Mouse (Mus musculus) G1E (cell line): ENCODE measurements around the gene Pif1. TPM values are rescaled to one million over a fixed set of nuclear protein-coding genes. Genes with fewer than 3 reads are reported as not detected.

Experiments used
- ATAC-seq: 2 replicates; pipeline ENCODE4 v1.8.0; 2016; ENCODE audit warnings: mild to moderate bottlenecking; ENCODE audit not compliant: insufficient number of reproducible peaks, poor library complexity, low FRiP score, severe bottlenecking; ENCODE audit errors: extremely low read depth
- DNase-seq: peaks from one replicate; pipeline ENCODE4 v3.0.0; 2012; ENCODE audit warnings: low spot score
- H3K27me3 ChIP-seq: 2 replicates; pipeline ENCODE4 v1.6.1; 2012; ENCODE audit warnings: mild to moderate bottlenecking, low read length, inconsistent platforms; ENCODE audit not compliant: insufficient read depth
- H3K36me3 ChIP-seq: replicated peaks from 2 replicates; pipeline ENCODE3; 2012; ENCODE audit warnings: mild to moderate bottlenecking, inconsistent platforms
- H3K4me1 ChIP-seq: 2 replicates; pipeline ENCODE4 v1.6.1; 2012; ENCODE audit warnings: low read depth, low read length, inconsistent platforms, mixed read lengths; ENCODE audit not compliant: insufficient read depth
- H3K4me3 ChIP-seq: 2 replicates; pipeline ENCODE4 v1.5.1; 2012; ENCODE audit warnings: low read depth, mild to moderate bottlenecking, inconsistent platforms, low read length, moderate library complexity, mixed read lengths
- H3K9me3 ChIP-seq: replicated peaks from 2 replicates; pipeline ENCODE4 v1.6.1; 2012; ENCODE audit warnings: inconsistent platforms
- CTCF ChIP-seq: IDR thresholded peaks from 2 replicates; pipeline ENCODE4 v1.5.1; 2012; ENCODE audit warnings: low read depth, low read length, inconsistent platforms, mixed read lengths
- GATA1 ChIP-seq: IDR thresholded peaks from 2 replicates; pipeline ENCODE4 v1.6.1; 2012; ENCODE audit warnings: borderline replicate concordance, low read length, inconsistent platforms, mixed read lengths
- GATA2 ChIP-seq: IDR thresholded peaks from 2 replicates; pipeline ENCODE4 v1.6.1; 2012; ENCODE audit warnings: low read depth, low read length, inconsistent platforms, borderline replicate concordance
- POLR2AphosphoS5 ChIP-seq: IDR thresholded peaks from 2 replicates; pipeline ENCODE4 v1.6.1; 2012; ENCODE audit warnings: low read depth, low read length, inconsistent platforms; ENCODE audit not compliant: insufficient replicate concordance
- TAL1 ChIP-seq: conservative IDR thresholded peaks from 2 replicates; pipeline ENCODE4 v1.6.1; 2012; ENCODE audit warnings: low read depth, low read length, inconsistent platforms, mixed read lengths
- polyA plus RNA-seq: library from polyadenylated mRNA; stranded (reverse); fragments of >175 nt; gene quantifications from 2 replicates; pipeline ENCODE4 v1.2.3, GENCODE M21; 2012
- total RNA-seq, 2 experiments: library from RNA; stranded (forward) in 1 of 2; stranded (reverse) in 1 of 2; fragments of 200-1000 nt in 1 of 2; fragments of >200 nt in 1 of 2; fragmentation: Nextera tagmentation in 1 of 2; gene quantifications; 2 replicates each; pipeline ENCODE4 v1.2.3; 2014 to 2017

The Pif1 gene
- total and polyA plus RNA-seq, 3 experiments = 7.1 to 28.7 (median 9.1) TPM

DNA sequence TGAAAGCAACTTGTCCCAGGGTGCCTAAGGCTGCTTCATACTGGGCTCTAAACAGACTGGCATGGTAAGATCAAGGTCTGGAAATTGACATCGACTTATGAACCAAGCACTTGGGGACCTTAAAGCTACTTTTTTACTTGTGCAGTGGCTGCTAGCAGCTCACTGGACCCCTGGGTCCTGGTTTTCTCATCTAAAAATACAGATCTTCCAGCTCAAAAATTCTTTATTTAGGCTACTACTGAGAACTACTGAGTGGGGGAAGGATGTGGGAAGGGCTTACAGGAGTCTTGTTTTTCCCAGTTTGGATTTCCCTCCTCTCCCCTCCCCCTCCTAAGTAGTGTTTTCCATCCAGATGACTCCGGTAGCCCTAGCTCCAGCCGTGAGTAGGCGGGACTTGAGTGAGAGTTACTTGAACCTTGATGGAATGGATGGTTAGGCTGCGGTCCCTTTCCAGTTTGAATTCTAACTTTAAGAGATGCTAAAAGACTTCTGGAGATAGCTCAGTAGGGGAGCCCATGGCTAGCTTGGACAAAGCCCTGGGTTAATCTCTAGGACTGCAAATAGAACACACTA, 54.0 kb downstream of the Pif1 start:
- DNase-seq = no peak

DNA sequence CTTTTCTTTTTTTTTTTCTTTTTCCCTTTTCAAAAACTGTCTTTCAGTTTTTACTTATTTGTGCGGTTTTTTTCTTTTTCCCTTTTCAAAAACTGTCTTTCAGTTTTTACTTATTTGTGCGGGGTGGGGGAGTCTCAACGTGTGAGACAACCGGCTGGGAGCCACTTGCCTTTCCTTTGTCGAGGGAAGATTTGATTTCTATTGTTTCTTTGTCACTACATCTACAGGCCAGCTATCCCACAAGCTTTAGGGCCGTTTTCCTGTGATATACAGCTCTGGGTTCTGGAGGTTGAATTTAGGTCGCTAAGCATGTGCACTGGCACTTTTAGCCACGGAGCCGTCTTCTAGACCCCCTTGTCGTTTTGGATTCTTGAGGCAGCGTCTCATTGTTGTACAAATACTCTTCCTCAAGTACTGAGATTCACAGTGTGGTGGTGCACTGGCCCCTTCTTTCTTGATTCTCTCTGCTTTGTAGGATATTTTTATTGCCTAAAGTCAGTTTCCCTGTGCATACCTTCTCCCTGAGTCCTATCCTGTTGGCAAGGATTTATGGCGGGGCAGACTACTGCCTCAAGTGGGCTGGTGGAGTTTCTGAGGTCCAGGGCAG, 54.6 kb downstream of the Pif1 start:
- no peak overlapping the region for H3K4me3 ChIP-seq
- H3K36me3 ChIP-seq = no peaks in the 10 kb centered on the region
- DNase-seq (no peak), ATAC-seq (no peak)
- H3K9me3 ChIP-seq = no peaks in the 10 kb centered on the region
- H3K4me1 ChIP-seq = no peaks in the 10 kb centered on the region
- peaks cover 72% of the 10 kb centered on the region for H3K27me3 ChIP-seq
- TF ChIP-seq GATA2 (no peak), GATA1 (no peak), CTCF (no peak), POLR2AphosphoS5 (no peak), TAL1 (no peak)

More for the DNA sequence above, 54.0 kb downstream of the Pif1 start:
- TF ChIP-seq GATA1 = no peak
- TF ChIP-seq TAL1 = no peak
- no peak for TF ChIP-seq GATA2
- no peak for TF ChIP-seq POLR2AphosphoS5
- no peak for TF ChIP-seq CTCF
- no peaks in the 10 kb centered on the region for H3K36me3 ChIP-seq
- H3K4me3 ChIP-seq = no peak overlapping the region
- no peak for ATAC-seq
- H3K27me3 ChIP-seq = peaks cover 73% of the 10 kb centered on the region
- no peaks in the 10 kb centered on the region for H3K4me1 ChIP-seq
- no peaks in the 10 kb centered on the region for H3K9me3 ChIP-seq

DNA sequence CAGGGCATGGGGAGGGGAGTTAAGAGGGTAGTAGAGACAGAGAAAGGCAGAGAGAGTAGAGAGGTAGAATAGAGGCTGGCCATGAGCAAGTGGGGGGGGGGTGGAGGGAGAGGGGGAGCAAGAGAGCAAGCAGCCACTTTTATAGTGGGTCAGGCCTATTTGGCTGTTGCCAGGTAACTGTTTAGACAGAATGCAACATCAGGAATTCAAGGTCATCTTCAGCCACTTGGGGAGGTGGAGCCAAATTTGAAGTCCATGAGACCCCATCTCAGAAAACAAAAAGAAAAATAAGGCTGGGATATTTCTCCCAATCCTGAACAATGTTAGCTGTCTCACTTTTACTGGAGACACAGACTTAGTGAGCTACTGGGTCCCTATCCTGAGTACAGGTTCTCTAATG, 55.6 kb downstream of the Pif1 start:
- Histone ChIP-seq H3K36me3 (no peaks in the 10 kb centered on the region), H3K27me3 (peaks cover 67% of the 10 kb centered on the region), H3K9me3 (no peaks in the 10 kb centered on the region), H3K4me3 (no peak overlapping the region), H3K4me1 (no peaks in the 10 kb centered on the region)
- ATAC-seq = no peak
- TF ChIP-seq GATA1 (no peak), CTCF (no peak), TAL1 (no peak), GATA2 (no peak), POLR2AphosphoS5 (no peak)
- DNase-seq = no peak

DNA sequence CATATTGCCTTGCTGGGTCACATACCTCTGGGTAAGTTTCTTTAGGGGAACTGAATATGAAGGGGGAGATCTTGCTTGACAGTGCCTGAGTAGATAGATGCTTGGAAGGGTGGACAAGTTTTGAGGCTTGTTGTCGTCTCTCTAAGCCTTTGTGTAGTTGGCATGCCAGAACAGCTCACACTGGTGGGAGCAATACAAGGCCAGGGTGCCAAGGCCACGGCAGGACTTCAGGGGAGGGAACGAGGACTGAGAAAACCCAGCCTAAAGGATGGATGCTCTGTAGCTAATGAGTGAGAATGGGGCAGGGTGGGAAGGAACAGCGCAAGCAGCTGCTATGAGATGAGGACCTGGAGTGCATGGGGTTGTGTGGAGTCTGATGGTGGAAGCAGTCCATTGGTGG, 58.0 kb downstream of the Pif1 start:
- no peaks in the 10 kb centered on the region for H3K36me3 ChIP-seq
- H3K27me3 ChIP-seq = peaks cover 63% of the 10 kb centered on the region
- ATAC-seq (no peak), DNase-seq (no peak)
- no peak overlapping the region for H3K4me3 ChIP-seq
- TF ChIP-seq CTCF (no peak), TAL1 (no peak), POLR2AphosphoS5 (no peak), GATA2 (no peak), GATA1 (no peak)
- H3K9me3 ChIP-seq = no peaks in the 10 kb centered on the region
- no peaks in the 10 kb centered on the region for H3K4me1 ChIP-seq

Other genes starting within 250 kb of the Pif1 start
- 8.0 and 10.2 TPM in 2 replicates for gene Pdcd7, start 241.1 kb upstream of the Pif1 start, total RNA-seq (2014; fragmentation: Nextera tagmentation)
- gene Pdcd7, start 241.1 kb upstream of the Pif1 start, total RNA-seq (2017) = 18.8 and 22.7 TPM in 2 replicates
- 29.9 and 42.8 TPM in 2 replicates for gene Pdcd7, start 241.1 kb upstream of the Pif1 start, polyA plus RNA-seq
- gene Ubap1l, start 226.1 kb upstream of the Pif1 start, total RNA-seq (2014; fragmentation: Nextera tagmentation) = 1.7 TPM in 1 of 2 replicates, not detected in the other
- gene Ubap1l, start 226.1 kb upstream of the Pif1 start, total RNA-seq (2017) = 0.55 TPM in 1 of 2 replicates, not detected in the other
- gene Ubap1l, start 226.1 kb upstream of the Pif1 start, polyA plus RNA-seq = 0.06 and 0.10 TPM in 2 replicates
- not detected in 2 replicates for gene Kbtbd13, start 195.5 kb upstream of the Pif1 start, total RNA-seq (2014; fragmentation: Nextera tagmentation)
- not detected in 2 replicates for gene Kbtbd13, start 195.5 kb upstream of the Pif1 start, total RNA-seq (2017)
- not detected in 2 replicates for gene Kbtbd13, start 195.5 kb upstream of the Pif1 start, polyA plus RNA-seq
- not detected in 2 replicates for gene Rasl12, start 188.7 kb upstream of the Pif1 start, total RNA-seq (2014; fragmentation: Nextera tagmentation)
- 0.16 and 0.23 TPM in 2 replicates for gene Rasl12, start 188.7 kb upstream of the Pif1 start, total RNA-seq (2017)
- not detected in 2 replicates for gene Rasl12, start 188.7 kb upstream of the Pif1 start, polyA plus RNA-seq
- gene Slc51b, start 164.2 kb upstream of the Pif1 start, total RNA-seq (2014; fragmentation: Nextera tagmentation) = not detected in 2 replicates
- gene Slc51b, start 164.2 kb upstream of the Pif1 start, total RNA-seq (2017) = not detected in 2 replicates
- not detected in 2 replicates for gene Slc51b, start 164.2 kb upstream of the Pif1 start, polyA plus RNA-seq
- 26.2 and 27.9 TPM in 2 replicates for gene Mtfmt, start 151.4 kb upstream of the Pif1 start, total RNA-seq (2014; fragmentation: Nextera tagmentation)
- gene Mtfmt, start 151.4 kb upstream of the Pif1 start, total RNA-seq (2017) = 15.3 and 16.0 TPM in 2 replicates
- 8.3 and 9.0 TPM in 2 replicates for gene Mtfmt, start 151.4 kb upstream of the Pif1 start, polyA plus RNA-seq
- 26.4 and 40.2 TPM in 2 replicates for gene Spg21, start 126.2 kb upstream of the Pif1 start, total RNA-seq (2014; fragmentation: Nextera tagmentation)
- 71.6 TPM in 2 replicates for gene Spg21, start 126.2 kb upstream of the Pif1 start, total RNA-seq (2017)
- gene Spg21, start 126.2 kb upstream of the Pif1 start, polyA plus RNA-seq = 19.7 and 24.0 TPM in 2 replicates
- gene Ankdd1a, start 67.0 kb upstream of the Pif1 start, total RNA-seq (2014; fragmentation: Nextera tagmentation) = not detected in 2 replicates
- gene Ankdd1a, start 67.0 kb upstream of the Pif1 start, total RNA-seq (2017) = 0.06 and 0.22 TPM in 2 replicates
- not detected in 2 replicates for gene Ankdd1a, start 67.0 kb upstream of the Pif1 start, polyA plus RNA-seq
- gene Plekho2, start 7.1 kb upstream of the Pif1 start, total RNA-seq (2014; fragmentation: Nextera tagmentation) = 23.0 and 26.9 TPM in 2 replicates
- gene Plekho2, start 7.1 kb upstream of the Pif1 start, total RNA-seq (2017) = 31.9 and 35.4 TPM in 2 replicates
- 11.5 and 16.8 TPM in 2 replicates for gene Plekho2, start 7.1 kb upstream of the Pif1 start, polyA plus RNA-seq
- gene Rbpms2, start 42.5 kb downstream of the Pif1 start, total RNA-seq (2014; fragmentation: Nextera tagmentation) = not detected in 2 replicates
- gene Rbpms2, start 42.5 kb downstream of the Pif1 start, total RNA-seq (2017) = 0.33 and 0.81 TPM in 2 replicates
- gene Rbpms2, start 42.5 kb downstream of the Pif1 start, polyA plus RNA-seq = 0.13 and 0.21 TPM in 2 replicates
- 12.0 and 16.2 TPM in 2 replicates for gene Oaz2, start 80.8 kb downstream of the Pif1 start, total RNA-seq (2014; fragmentation: Nextera tagmentation)
- gene Oaz2, start 80.8 kb downstream of the Pif1 start, total RNA-seq (2017) = 39.3 and 43.0 TPM in 2 replicates
- 85.7 and 118 TPM in 2 replicates for gene Oaz2, start 80.8 kb downstream of the Pif1 start, polyA plus RNA-seq
- 60.3 and 69.2 TPM in 2 replicates for gene Zfp609, start 240.4 kb downstream of the Pif1 start, total RNA-seq (2014; fragmentation: Nextera tagmentation)
- gene Zfp609, start 240.4 kb downstream of the Pif1 start, total RNA-seq (2017) = 2.6 and 4.0 TPM in 2 replicates
- 62.3 and 83.9 TPM in 2 replicates for gene Zfp609, start 240.4 kb downstream of the Pif1 start, polyA plus RNA-seq